10 mouse cellular contexts compared by ENCODE assay signal in genomic region chr5:147401024-147401423, GRCm38 (mm10). TPM values are rescaled to one million over a fixed set of nuclear protein-coding genes. Genes with fewer than 3 reads are reported as not detected.
DNase-seq lines count a peak whose midpoint lies in the region; ATAC-seq lines count a peak whose summit lies in the region.
"Had no signal": no experiment of that assay in that cellular context is flagged by ENCODE, and none has a peak within 500 bp of the region (broad histone marks: within the 10 kb centered on the region; RNA-seq: fewer than 3 reads in every experiment).

No protein-coding gene starts in this region.

- intact Hi-C loops in heart, postnatal 10 days (cut with DNase I), result loop anchor here (5.0 kb wide), 2 partner anchors 446 to 541 kb away; no protein-coding TSS in a partner anchor
- intact Hi-C loops in gastrocnemius, postnatal 36 days (cut with DNase I), result no loop called here

- peak; percentile 69 for DNase-seq in heart, adult 11 months
- DNase-seq in heart, postnatal 10 days, result no peak
- DNase-seq in adrenal gland, adult 2 months, result no peak
- no peak for DNase-seq in gastrocnemius, postnatal 4 days (ENCODE audit: low spot score in 2 of 2)
- DNase-seq in gastrocnemius, postnatal 36 days, result no peak
- DNase-seq: kidney, adult 18-20 months; thymus, postnatal 14 days had no signal

- H3K4me3 ChIP-seq in megakaryocyte, embryonic 14.5 days (replicated peaks), result peak overlapping the region; percentile 33

- peaks cover 11% of the 10 kb centered on the region; the same call in 1 of the 2 replicates for H3K9me3 ChIP-seq in megakaryocyte, embryonic 14.5 days

- no peak for ATAC-seq in megakaryocyte, adult 5-6 weeks (ENCODE audit: poor library complexity, severe bottlenecking)
- ATAC-seq in megakaryocyte progenitor cell, adult 5-6 weeks (replicated peaks; ENCODE audit: poor library complexity), result peak; percentile 21; the same call in 1 of the 2 replicates

- H3K4me1 ChIP-seq in megakaryocyte, embryonic 14.5 days, result peaks cover 22% of the 10 kb centered on the region

- H3K36me3 ChIP-seq in megakaryocyte, embryonic 14.5 days (replicated peaks; ENCODE audit: low read length), result no peaks in the 10 kb centered on the region

- H3K27me3 ChIP-seq in megakaryocyte, embryonic 14.5 days (replicated peaks), result peaks cover 46% of the 10 kb centered on the region

RNA-seq across cellular contexts. Expression of gene Flt3, which starts 0.7 kb away (rescaled TPM):
- under 1 TPM; 0.07 to 0.12 TPM for total RNA-seq in heart, postnatal 10 days (2021)
- polyA plus RNA-seq in megakaryocyte, embryonic 14.5 days (2012; ENCODE audit: insufficient read depth, low replicate concordance), result 0.60 TPM in 1 of 2 replicates, not detected in the other
- total RNA-seq in megakaryocyte, adult 5-6 weeks (2015), result 8.1 TPM in 2 replicates
- total RNA-seq in megakaryocyte, adult 5-6 weeks (2017), result 14.1 and 16.2 TPM in 2 replicates
- total RNA-seq in megakaryocyte progenitor cell, adult 5-6 weeks (2015), result 8.9 and 14.2 TPM in 2 replicates
- 18.3 and 22.9 TPM in 2 replicates for total RNA-seq in megakaryocyte progenitor cell, adult 5-6 weeks (2017)
- under 1 TPM; 0.24 to 0.35 TPM for total RNA-seq in adrenal gland, adult 2 months (2021)
- polyA plus RNA-seq in adrenal gland, adult 2 months (2012; rRNA removed), result 0.07 and 0.15 TPM in 2 replicates
- not detected for total RNA-seq in gastrocnemius, postnatal 4 days (2021)
- total RNA-seq in gastrocnemius, postnatal 36 days (2021), result under 1 TPM in 1 of 2 experiments, not detected in 1; 0.07 TPM

RNA-seq across cellular contexts. Expression of gene Pan3, which starts 28.9 kb away (rescaled TPM):
- total RNA-seq in heart, postnatal 10 days (2021), result 10 to 100 TPM; 59.7 to 63.2 TPM
- polyA plus RNA-seq in megakaryocyte, embryonic 14.5 days (2012; ENCODE audit: insufficient read depth, low replicate concordance), result 1.2 and 3.6 TPM in 2 replicates
- total RNA-seq in megakaryocyte, adult 5-6 weeks (2015), result 265 and 303 TPM in 2 replicates
- 129 and 148 TPM in 2 replicates for total RNA-seq in megakaryocyte, adult 5-6 weeks (2017)
- 385 and 404 TPM in 2 replicates for total RNA-seq in megakaryocyte progenitor cell, adult 5-6 weeks (2015)
- total RNA-seq in megakaryocyte progenitor cell, adult 5-6 weeks (2017), result 156 and 215 TPM in 2 replicates
- total RNA-seq in adrenal gland, adult 2 months (2021), result 100 to 1,000 TPM in 1 of 2 experiments, 10 to 100 TPM in 1; 75.5 to 122 TPM
- 8.0 and 11.2 TPM in 2 replicates for polyA plus RNA-seq in adrenal gland, adult 2 months (2012; rRNA removed)
- total RNA-seq in gastrocnemius, postnatal 4 days (2021), result 10 to 100 TPM; 57.5 to 78.1 TPM
- 10 to 100 TPM; 20.7 to 22.9 TPM for total RNA-seq in gastrocnemius, postnatal 36 days (2021)

Comparison
In these comparisons a context has a peak if more than half of its experiments do, and no peak if none do; other contexts are left out.
1. RNA of gene Flt3, which starts 0.7 kb away (total RNA-seq): 8.9 to 22.9 TPM in megakaryocyte progenitor cell, adult 5-6 weeks and 8.1 to 16.2 TPM in megakaryocyte, adult 5-6 weeks; 0.24 to 0.35 TPM in adrenal gland, adult 2 months, 0.07 to 0.12 TPM in heart, postnatal 10 days, 0.07 TPM in gastrocnemius, postnatal 36 days and not detected in gastrocnemius, postnatal 4 days; every median in the first group is over 4 times any median in the second.